Mouse (Mus musculus) lung, postnatal 4 days (tissue): ENCODE measurements around the gene Dusp16.
A peak's percentile ranks its signal among the peaks of the same experiment; 100 is the strongest.

Source experiments
- DNase-seq, 2 experiments: peaks; one replicate each; pipeline ENCODE4 v3.0.0; 2021

Dusp16 gene

GRCm38 (mm10) chr6:134732813-134733212, 59.6 kb downstream of the Dusp16 start:
- DNase-seq, result no peak

- DNase-seq, result no peak
These were observed 61.4 kb downstream of the Dusp16 start for GRCm38 (mm10) chr6:134730978-134731377.

- DNase-seq, result no peak
These were observed 67.0 kb downstream of the Dusp16 start for GRCm38 (mm10) chr6:134725406-134725805.

- DNase-seq, result no peak
These were observed 68.4 kb downstream of the Dusp16 start for GRCm38 (mm10) chr6:134723833-134724553.

- no peak for DNase-seq
These were observed 69.1 kb downstream of the Dusp16 start for GRCm38 (mm10) chr6:134723326-134723725.

GRCm38 (mm10) chr6:134722906-134723305, 69.5 kb downstream of the Dusp16 start:
- DNase-seq, result no peak

- DNase-seq, result no peak
These were observed 70.6 kb downstream of the Dusp16 start for GRCm38 (mm10) chr6:134721729-134722269.

- no peak for DNase-seq
These were observed 72.3 kb downstream of the Dusp16 start for GRCm38 (mm10) chr6:134720150-134720549.

- DNase-seq, result no peak
These were observed 73.3 kb downstream of the Dusp16 start for GRCm38 (mm10) chr6:134719156-134719555.

- DNase-seq, result no peak
These were observed 73.8 kb downstream of the Dusp16 start for GRCm38 (mm10) chr6:134718668-134719065.

GRCm38 (mm10) chr6:134717886-134718667, 74.3 kb downstream of the Dusp16 start:
- DNase-seq, result peak in 1 of 2 experiments; percentile 69

- no peak for DNase-seq
These were observed 76.2 kb downstream of the Dusp16 start for GRCm38 (mm10) chr6:134716168-134716587.

GRCm38 (mm10) chr6:134713897-134714296, 78.5 kb downstream of the Dusp16 start:
- DNase-seq, result no peak

- no peak for DNase-seq
These were observed 79.1 kb downstream of the Dusp16 start for GRCm38 (mm10) chr6:134713321-134713720.

GRCm38 (mm10) chr6:134710020-134710419, 82.4 kb downstream of the Dusp16 start:
- no peak for DNase-seq

- DNase-seq, result no peak
These were observed 86.0 kb downstream of the Dusp16 start for GRCm38 (mm10) chr6:134706467-134706866.

GRCm38 (mm10) chr6:134703053-134703690, 89.3 kb downstream of the Dusp16 start:
- DNase-seq, result peak; percentile 29 to 45

- DNase-seq, result no peak
These were observed 90.2 kb downstream of the Dusp16 start for GRCm38 (mm10) chr6:134702184-134702583.

- no peak for DNase-seq
These were observed 91.2 kb downstream of the Dusp16 start for GRCm38 (mm10) chr6:134701211-134701602.

- peak; percentile 83 to 86 for DNase-seq
These were observed 91.8 kb downstream of the Dusp16 start for GRCm38 (mm10) chr6:134700451-134701210.

GRCm38 (mm10) chr6:134698243-134698642, 94.2 kb downstream of the Dusp16 start:
- DNase-seq, result no peak

- no peak for DNase-seq
These were observed 95.9 kb downstream of the Dusp16 start for GRCm38 (mm10) chr6:134696554-134696953.

- DNase-seq, result peak; percentile 35 to 47
These were observed 96.3 kb downstream of the Dusp16 start for GRCm38 (mm10) chr6:134696146-134696545.
